Mouse (Mus musculus): ENCODE data around the gene Krtcap2.

Krtcap2 gene

DNA sequence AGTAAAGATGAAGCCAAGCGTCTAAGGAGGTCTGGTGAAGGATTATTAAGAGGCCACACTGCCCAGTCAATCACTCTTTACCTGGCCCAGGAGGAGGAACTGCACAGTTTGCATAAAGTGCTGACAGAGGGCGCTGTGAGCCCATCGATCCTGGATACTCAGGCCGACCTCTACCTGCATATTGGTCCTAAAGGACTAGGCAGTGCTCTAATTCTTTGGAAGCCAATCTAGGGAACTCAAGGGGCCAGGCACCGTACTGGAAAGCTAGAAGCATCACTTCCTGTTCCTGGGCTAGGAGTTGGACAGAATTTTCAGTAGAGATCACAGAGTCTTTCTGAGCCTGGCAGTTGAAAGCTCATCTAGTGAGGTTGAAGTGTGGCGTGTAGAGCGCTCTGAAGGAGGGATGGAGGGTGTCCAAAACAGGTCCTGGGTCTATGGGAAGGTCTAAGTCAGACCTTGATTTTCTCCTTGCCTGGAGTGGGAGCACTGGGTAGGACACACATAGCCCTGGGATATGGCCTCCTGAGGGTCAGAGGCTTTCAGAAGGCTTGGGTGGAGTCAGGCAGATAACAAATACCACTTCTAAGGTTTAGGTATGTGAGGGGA, 4.8 kb downstream of the Krtcap2 start:
- peak; percentile 83 to 88 for DNase-seq

DNA sequence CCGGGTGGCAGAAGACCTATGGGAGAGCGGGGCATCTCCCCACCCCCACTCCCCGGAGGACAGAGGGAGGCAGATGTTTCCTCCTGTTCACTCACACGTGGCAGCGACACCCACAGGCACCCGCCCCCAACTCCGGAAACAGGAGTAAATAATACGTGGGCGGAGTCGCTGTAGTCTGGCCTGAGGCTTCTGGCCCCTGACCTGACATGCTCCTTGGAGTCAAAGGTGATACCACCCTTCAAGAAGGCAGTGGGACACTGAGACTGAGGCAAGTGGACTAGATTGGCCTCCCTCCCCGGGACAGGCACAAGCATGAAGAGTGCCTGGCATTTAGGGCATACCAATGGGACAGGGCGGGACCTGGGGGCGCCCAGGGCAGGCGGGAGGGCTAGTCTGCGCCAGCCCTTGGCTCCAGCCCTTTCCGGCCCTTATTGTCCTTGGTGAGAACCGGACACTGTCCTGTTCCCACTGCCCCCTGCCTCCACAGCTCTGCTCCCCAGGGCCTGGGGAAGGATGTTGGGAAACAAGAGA, 5.7 kb downstream of the Krtcap2 start:
- peak in 1 of 2 experiments; percentile 37 for DNase-seq

DNA sequence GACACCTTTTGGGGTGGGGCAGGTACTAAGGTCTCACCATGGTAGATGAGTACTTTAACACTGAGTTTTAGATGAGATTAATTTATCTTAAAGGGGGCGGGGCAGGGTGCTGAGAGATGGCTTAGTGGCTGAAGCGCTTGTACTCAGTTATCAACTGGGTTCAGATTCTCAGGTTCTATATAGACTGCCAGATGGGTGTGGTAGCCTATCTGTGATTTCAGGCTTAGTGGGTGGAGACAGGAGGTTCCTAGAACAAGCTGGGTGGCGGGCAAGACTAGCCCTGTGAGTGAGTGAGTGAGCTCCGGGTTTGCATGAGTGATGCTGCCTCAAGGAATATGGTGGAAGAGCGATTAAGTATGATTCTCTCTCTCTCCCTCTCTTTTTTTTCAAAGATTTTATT, 9.2 kb downstream of the Krtcap2 start:
- DNase-seq = no peak

DNA sequence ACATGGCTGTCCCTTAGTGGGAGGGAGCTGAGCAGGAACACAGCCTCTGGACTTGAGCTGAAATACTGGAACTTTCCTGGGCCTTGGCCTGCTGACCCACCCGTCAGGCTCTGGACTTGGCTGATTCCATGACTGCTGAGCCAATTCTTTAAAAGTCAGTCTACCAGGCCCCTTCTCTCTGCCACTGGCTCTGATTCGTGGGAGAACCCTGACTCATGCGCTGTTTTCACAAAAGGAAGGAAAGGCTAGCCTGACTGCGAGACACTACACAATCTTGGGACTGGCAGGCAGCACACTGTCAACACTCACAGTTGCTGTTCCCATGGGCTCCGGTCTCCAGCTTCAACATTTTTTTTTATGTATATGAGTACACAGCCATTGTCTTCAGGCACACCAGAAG, 10.4 kb downstream of the Krtcap2 start:
- DNase-seq = no peak

DNA sequence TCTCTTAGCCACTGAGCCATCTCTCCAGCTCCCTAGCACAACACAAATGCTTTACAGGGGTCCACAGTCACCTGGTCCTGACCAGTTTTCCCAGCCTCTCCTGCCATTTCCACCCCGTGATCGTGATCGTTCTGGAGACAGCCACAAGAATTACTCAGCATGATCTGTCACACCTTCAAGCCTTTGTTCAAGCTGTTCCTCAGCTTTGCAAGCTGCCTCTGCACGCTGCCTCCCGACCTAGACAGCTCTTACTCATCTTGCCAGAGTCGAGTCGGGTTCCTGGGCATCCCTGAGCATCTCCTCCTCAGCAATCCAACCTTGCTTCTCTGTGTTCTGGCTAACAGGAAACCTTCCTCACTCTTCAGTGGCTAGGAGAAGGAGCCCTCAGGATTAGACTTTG, 13.3 kb downstream of the Krtcap2 start, which contains the start of gene Dpm3:
Gene Dpm3 (plus strand): TSS at position 283 of the 400 bp plus-strand sequence.
- no peak for DNase-seq

DNA sequence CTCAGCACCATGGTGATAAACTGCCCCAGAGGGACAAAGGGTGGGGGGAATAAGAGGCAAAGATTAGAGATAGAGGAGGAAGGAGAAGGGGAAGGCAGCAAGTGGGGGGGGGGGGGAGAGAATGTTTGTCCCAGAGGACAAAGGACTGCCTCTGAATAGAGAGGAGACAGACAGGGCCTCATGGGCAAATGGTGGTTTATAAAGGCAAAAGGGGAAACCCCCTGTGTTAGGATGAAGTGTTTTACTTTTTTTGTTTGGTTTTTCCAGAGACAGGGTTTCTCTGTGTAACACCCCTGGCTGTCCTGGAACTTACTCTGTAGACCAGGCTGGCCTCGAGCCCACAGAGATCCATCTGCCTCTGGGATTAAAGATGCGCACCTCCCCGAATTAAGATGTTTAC, 14.4 kb downstream of the Krtcap2 start:
- no peak for DNase-seq

DNA sequence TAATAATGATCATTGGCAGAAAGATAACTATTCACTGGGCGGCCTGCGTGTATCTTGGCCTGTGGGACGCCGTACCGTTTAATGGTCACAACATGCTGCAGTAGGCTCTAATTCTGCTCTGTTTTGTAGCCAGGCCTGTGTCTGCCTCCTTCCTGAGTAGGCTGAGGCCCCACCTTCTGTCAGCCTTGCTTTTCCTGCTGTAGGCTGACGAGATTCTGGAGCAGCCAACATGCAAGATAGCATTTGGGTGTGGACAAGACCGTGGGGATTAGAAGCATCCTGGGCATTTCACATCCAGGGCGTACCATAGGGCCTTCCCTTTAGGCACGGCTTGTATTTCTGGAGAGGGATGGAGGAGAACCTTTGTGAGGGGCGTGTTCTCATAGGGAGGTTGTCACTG, 16.7 kb downstream of the Krtcap2 start:
- no peak for DNase-seq

DNA sequence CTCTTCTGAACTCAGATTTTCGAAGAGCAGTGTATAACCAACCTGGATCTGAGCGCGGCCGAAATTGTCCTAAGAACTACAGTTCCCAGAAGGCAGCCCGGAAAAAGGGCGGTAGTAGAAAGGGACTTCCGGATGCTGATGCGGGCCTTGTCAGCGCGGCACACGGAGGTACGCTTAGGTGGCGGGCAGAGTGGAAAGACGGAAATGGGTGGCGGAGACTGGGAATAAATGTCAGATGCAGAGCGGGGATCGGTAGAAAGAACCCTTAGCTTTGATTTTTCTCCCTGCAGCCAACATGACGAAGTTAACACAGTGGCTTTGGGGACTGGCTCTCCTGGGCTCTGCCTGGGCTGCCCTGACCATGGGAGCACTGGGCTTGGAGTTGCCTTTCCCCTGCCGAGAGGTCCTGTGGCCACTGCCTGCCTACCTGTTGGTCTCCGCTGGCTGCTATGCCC, 20.7 kb downstream of the Krtcap2 start:
- peak; percentile 86 for DNase-seq

DNA sequence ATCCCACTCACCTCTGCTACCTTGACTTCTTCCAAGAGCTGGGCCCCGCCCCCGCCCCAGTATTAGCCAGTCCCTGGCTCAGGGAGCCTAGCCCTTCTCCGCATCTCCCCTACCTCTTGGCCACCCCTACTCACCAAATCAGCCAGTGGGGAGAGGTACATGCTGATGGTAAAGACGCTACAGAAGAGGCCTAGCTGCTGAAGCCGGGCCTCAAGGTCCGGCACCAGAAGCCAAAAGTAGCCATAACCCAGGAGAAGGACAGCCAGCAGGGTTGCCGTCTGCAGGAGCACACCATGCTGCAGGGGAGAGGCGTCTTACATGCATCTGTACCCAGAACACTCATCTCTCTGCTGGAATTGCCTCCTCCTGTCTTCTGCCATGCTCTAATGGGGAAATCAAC, 23.1 kb downstream of the Krtcap2 start:
- DNase-seq = no peak

DNA sequence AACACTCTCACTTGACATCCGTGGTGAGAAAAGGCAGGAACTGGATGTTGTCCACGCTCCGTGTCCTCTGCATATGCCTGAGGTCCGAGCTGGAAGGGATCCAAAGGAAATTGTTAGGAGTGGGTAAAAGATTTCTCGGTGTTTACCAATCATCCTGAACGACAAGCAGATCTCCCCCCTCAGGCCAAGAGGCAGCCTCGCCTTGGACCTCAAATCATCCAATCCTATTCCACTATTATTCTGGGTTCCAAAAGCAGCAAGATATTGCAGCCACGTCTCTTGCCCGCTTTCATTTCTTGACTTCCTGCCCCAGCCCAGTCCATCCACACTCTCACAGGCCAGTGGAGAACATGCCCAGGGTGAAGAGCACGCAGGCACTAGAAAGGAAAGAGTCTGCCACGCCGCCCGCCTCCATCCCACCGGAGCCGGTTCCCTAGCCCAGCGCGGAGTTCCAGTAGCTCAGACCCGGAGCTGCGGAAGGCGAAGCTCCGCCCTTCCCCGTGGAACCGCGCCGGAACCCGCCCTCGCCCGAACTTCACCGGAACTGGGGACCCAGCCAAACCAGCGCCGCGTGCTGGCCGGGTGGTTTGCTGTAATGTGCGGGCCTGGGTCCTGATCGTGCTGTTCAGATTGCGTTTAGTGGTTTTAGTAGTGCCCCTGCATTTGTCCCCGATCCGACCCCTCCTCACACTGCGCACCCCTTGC, 24.4 kb downstream of the Krtcap2 start, which contains the start of gene Slc50a1:
Gene Slc50a1 (minus strand): TSS at position 520 of the 705 bp plus-strand sequence.
- DNase-seq = peak; percentile 95 to 96

DNA sequence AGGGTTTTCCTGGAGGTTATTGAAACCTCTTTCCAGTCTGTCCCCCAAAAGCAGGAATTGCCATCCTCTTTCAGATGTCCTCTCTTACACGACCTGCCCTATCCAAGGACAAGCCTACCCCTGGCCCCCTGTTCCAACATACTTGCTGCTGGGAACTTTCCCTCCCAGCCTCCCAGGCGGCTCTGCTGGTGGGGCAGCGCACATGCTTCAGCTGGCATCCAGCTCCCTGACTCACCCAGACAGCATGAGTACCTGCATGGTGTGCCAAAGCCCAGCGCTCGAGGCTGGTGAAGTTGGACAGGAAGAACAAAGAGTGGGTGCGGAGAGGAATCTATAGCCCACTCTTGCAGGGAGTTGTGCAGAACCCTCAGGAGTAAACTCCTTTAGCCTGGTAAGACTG, 25.1 kb downstream of the Krtcap2 start:
- DNase-seq = peak; percentile 69 to 70

DNA sequence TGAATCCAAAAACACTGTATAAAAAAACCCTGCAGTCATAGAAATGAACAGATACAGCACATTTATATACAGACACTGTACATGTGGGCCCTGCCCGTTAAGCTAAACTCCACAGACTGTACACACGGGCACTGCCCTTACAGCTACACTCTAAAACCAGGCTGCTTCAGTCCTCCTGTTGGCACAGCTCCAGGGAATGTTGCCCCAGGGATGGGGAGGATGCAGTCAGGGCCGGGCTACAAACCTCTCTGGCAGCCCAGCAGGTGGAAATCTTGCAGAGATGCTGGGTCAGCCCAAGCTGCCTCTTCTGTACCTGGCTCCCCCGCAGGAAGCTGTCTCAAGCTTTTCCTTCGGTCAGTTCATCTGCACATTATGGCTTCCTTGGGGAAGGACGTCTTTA, 26.0 kb downstream of the Krtcap2 start:
- DNase-seq = peak; percentile 62 to 65

DNA sequence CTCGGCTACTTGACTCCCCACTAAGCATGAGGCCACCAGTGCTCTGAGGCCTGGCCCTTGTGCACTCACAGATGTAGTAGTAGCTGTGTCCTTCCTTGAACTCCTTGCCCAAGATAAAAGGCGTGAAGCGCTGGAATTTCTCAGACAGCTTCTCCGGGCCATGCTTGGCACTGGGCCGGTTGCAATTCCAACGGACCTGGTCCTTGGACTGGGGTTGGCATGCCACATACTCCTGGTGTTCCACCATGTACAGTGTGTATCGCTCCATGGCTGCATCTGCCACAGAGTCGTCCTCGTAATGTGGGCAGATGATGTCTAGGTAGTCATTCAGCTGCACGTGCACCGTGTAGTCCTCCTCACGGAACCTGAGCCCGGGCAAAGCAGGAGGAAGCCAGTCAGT, 30.3 kb downstream of the Krtcap2 start:
- no peak for DNase-seq

DNA sequence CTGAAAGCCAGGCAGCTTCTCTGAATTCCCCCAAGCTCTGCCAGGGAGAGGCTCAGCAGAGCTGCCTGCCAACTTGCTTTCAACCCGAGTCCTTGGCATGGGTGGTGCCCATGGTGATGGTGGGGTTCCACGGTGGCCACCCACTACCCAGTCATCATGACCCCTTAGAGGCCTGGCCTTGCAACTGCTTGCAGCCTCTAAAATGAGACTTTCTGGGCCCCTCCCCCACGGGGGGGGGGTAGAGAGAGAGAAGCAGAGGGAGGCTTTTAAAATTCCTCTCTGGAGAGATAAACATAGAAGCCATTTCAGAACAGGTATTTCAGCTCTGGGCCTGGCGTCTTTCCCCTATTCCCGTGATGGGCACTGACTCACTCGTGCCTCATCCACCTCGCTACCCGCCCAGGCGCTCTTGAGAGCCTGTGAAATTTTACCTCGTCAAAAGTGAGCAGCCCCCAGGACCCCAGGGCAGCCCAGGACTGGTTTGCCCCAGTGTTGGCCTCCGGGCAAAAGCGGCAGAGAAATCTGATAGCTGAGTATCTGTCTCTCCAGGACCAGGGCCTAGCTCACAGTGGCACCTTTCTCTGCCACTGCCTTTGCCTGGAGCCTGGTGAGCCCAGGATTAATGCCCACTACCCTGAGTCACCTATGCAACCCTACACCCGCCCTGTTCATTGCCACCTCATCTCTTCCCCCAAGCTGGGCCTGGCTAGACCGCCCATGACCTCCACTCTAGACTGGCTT, 31.7 kb downstream of the Krtcap2 start:
- peak; percentile 45 to 50 for DNase-seq

DNA sequence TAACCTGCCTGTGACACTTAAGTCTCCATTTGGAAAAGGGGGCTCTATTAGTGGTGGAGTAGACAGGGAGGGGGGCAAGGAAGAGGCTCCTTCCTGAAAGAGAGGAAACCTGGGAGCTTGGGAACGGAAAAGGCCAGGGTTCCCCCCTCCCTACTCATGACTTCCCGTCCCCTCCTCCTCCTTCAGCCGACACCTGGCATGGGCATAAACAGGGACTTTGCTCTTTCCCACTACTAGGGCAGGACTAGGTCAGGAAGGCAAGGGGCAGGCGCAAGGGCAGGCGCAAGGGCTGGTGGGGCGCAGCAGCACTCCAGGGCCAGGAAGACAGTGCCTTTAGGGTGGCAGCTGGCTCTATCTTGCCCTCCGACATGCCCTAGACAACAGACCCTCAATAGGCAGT, 32.3 kb downstream of the Krtcap2 start:
- peak; percentile 48 for DNase-seq

DNA sequence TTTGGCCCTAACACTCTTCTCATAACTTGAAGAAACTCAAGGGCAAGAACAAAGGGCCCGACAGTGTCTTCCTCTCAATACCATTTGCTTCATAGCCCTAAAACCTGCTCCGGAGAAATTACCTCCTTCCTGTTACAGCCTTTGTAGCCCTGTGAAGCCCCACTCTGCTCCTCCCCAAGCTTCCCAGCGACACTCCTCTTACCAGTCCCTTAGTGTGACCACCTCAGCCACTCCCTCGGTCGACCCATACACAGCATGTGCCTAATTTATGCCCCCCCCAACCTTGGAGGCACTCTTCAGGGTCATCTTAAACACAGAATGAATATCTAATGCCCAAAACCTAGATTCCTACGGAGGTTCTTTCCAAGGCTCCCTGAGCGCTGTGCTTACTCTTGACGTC, 32.9 kb downstream of the Krtcap2 start:
- no peak for DNase-seq

DNA sequence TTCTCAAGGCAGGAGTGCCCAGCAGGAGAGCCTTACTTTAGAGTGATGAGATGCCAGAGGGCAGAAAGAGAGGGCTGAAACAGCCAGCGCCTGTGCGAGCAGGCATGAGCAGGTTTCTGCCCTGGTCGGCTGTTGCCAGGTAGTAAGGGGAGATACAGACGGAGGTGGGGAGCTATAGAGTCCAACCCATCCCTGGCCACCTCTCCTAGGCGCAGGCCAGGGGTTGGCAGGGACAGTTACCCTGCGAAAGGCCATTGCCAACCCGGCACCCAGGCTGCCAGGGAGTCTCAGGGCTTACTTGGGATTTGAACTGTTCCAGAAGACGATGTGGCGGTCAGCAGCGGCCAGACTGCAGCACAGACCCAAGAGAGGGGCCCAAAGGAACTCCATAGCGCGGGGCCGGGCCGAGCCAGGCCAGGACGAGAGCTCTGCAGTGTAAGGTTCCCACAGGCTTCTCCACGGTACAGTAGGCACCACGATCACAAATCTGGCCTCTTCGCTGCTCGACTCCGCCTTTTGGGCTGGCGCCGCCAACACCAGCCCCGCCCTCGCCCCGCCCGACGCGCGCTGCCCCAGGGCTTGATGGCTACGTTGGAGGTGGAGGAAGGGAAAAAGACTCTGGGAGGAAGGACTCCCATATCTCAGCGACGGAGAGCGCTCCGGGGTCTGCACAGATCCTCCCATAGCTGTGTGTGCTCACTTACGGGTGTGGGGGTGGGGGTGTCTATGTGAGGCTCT, 33.6 kb downstream of the Krtcap2 start:
- DNase-seq = peak; percentile 92 to 94

DNA sequence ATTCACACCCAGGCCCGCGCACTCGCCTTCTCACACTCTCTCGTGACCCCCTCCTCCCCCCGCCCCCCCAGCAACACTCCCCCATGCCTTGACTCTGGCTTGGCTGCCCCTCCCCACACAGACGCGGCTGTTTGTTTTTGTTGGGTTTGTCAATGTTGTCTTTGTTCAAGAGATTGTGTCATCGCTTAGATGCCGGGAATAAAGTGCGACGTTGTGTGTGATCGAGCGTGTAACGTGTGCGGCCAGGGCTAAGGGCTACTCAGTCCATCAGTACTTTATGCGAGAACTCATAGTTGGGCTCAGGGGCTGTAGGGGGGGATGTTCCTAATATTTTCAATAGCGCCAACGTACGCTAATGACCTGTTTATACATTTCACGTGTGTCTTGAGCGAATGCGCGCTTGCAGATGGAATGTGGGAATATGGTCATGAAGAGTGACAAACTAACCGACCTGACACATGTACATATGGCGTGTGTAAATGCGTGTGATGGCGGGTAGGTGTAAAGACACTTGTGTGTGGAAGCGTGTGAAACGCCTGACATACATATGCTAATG, 34.4 kb downstream of the Krtcap2 start:
- peak in 1 of 2 experiments; percentile 61 for DNase-seq

DNA sequence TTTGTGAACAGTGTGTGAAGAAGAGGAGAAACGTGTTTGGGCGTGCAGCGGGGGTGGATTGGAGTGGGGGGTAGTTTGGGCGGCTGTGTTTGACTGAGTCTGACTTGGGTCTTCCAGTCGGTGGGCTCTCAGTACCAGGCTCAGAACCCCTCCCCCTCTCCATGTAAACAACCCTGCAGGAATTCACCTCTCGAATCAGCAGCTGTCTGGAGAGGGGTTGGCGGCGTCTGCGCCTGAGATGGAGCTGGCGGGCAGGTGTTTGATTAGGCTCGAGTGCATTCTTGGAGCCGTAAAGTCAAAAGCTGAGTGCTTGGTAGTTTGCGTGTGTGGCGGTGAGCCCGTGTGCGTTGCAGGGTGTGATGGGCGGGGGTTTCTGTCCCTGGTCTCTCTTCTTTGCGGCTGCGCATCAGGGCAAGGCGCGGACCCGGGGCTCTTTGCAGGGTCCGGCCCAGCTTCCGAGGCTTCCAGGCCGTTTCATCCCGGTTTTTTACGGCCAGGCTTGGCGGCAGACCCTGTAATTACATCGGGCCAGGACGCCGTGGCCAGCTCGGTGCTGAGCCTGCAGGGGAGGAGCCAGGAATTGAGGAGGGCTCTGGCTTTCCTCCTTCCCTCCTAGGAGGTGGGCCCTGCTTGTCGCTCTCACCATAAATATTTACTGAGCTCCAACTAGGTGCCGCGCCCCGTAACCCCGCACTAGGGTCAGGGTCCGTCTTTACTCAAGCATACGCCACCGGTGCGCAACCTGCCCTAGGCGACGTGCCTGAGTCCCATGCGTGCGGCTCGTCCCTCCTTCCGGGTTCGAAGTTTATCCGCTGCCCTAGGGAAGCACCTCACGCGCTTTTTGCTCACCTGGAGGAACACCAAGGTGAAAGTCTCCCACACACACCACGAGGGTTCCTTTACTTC, 35.1 kb downstream of the Krtcap2 start, which contains the start of gene Efna1:
Gene Efna1 (minus strand): TSS at position 537 of the 906 bp plus-strand sequence.
- DNase-seq = peak; percentile 75 to 77

DNA sequence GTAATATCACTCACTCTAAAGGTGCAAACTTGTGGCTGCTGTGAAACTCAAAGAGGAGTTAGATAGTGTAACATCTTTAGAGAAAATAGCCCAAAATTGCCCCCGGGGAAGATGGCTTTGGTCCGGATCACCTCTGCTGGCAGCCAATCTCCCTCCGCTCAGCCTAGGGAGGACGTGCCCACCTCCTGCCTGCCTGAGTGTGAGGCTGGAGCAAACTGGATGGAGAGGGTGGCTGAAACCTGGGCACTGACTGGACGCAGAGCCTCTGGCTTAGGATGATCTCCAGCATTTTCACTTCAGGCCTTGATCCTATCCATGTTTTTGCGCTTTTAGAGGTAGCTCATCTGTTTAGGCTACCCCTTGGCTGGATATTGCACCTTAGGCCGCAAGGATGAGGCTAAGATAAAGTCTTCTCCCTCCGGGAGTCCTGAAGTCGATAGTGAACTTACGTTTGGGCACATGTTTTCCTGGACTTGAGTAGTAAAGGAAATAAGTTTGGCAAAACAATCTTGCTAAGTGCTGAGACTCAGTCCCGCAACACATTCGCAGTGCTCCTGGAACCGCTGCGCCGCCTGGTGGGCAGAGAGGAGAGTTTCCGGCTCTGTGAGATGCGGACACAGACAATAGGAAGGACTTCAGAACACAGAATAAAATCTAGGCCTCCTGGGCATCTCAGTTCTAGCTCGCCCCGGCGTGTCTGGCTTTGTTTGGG, 36.0 kb downstream of the Krtcap2 start:
- DNase-seq = peak; percentile 92 to 93

DNA sequence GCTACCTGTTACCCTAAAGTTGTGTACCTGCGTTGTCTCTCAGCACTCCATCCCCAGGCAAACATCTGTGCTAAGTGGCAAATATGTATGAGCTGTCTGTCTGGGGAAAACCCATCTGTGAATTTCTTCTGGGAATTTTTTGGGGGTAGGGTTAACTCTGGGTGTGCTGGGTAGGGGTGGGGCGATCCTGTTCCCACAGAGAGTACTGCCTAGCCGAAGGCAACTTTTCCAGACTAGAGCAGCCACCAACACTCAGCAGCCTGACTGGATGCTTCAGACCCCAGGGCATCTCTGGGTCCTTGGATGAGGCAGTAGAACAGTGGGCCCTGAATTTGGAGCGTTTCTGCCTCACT, 36.5 kb downstream of the Krtcap2 start:
- no peak for DNase-seq

Measured in cerebellum, postnatal 10 days (tissue).